Mouse (Mus musculus) C2C12 (cell line): ENCODE results near the gene Sf3a3.

ENCODE experiments used
- CEBPB ChIP-seq: IDR thresholded peaks from one replicate; pipeline ENCODE4 v1.6.1; 2011; ENCODE audit warnings: low read depth, mild to moderate bottlenecking, control low read depth, moderate library complexity
- CTCF ChIP-seq: IDR thresholded peaks from one replicate; pipeline ENCODE4 v1.5.1; 2011; ENCODE audit not compliant: control insufficient read depth, insufficient read depth, insufficient read length
- FOSL1 ChIP-seq: IDR thresholded peaks from one replicate; pipeline ENCODE4 v1.8.0; 2011; ENCODE audit warnings: mild to moderate bottlenecking, low read length; ENCODE audit not compliant: poor library complexity, insufficient read depth, severe bottlenecking
- MAX ChIP-seq: IDR thresholded peaks from one replicate; pipeline ENCODE4 v1.6.1; 2011; ENCODE audit warnings: mild to moderate bottlenecking, control low read depth
- MYOG ChIP-seq: IDR thresholded peaks from one replicate; pipeline ENCODE4 v1.6.1; 2011; ENCODE audit not compliant: control insufficient read depth, insufficient read length; ENCODE audit errors: extremely low read depth
- USF1 ChIP-seq: IDR thresholded peaks from one replicate; pipeline ENCODE4 v1.6.1; 2011; ENCODE audit warnings: low read depth, mild to moderate bottlenecking, control low read depth, moderate library complexity

DNA sequence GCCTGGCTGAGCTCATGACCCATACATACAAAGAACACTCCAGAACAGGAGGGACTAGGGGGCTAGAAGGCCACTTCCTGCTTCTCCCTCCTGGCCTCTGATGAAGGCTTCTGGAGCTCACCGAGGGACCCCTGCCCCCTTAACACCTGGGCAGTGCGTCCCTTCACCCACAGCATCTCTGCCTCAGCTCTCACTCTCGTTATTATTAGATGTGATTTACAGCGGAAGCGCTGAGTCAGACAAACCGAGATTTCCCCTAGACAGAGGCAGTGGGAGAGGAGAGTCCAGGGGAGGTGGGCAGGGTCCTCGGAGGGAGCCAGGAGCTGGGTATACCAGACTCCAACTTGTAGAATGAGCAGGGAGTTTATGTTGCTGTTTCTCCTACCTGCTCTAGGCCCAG lies 43.0 kb upstream of the Sf3a3 start:
- TF ChIP-seq CTCF (no peak), CEBPB (no peak), MAX (no peak), USF1 (no peak), MYOG (no peak), FOSL1 (no peak)
